Mouse (Mus musculus) lung, postnatal 10 days (tissue): ENCODE results near the gene Spock3.
"Not testable (repeated sequence)": the region's sequence is repeated elsewhere in the genome, so short reads cannot be mapped to it uniquely, and the experiment has no call there.

Experiments
- DNase-seq: peaks from one replicate; pipeline ENCODE4 v3.0.0; 2021

The Spock3 gene

DNA sequence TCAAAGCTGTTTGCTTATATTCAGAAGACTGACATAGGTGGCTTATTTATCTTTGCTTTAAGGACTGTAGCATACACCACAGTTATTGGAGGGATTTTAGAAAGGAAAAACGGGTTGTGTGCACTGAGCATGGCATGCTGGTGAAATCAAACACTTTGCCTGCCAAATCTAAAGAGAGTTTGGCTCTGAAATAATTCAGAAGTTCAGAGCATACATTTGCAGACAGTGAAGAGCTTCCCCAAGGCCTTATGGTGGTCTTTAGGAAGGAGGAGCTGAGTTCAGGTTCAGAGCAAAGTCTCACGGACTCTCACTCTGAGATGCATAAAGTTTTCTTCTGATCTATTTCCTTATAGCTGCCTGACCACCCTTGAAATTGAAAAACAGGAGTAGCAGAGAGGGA is at the start of gene Spock3:
TSS of gene Spock3 (plus strand) at position 301 of the 400 bp plus-strand sequence.
- DNase-seq = no peak

DNA sequence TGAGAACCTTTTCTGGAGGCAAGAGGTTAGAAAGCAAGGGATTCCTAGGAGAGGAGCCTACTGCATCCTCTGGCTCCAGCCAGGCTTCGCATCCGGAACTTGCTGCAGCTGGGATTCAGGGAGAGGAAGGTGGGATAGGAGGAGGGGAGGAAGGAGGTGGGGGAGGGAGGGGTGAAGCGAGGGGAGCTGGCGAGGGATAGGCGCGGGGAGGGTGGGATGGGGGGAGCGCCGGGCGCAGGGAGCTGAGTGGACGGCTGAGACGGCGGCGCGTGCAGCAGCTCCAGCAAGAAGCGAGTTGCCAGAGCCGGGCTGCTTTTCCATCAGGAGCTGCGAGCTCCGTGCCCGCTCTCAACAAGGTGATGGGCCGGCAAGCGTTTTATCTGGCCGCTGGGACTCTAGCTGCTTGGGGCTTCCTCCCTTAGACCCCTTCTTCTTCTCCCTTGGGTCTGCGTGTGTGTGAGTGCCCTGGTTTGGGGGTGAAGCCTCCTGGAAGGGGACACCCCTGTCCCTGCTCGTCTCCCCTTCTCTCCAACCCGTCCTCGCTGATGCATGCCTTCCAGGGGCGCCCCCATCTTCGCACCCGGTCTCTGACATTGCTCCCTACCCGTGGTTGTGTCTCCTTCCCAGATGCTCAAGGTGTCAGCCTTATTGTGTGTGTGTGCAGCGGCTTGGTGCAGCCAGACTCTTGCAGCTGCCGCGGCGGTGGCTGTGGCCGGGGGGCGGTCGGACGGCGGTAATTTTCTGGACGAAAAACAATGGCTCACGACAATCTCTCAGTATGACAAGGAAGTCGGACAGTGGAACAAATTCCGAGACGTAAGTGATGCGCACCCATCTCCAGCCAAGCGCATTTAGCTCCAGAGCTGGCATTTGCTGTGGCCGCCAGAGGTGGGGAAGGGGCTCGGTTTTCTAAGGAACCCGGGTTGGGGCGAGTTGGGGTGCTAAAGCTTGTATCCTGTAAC is 645 bp downstream of the Spock3 start:
- no peak for DNase-seq

DNA sequence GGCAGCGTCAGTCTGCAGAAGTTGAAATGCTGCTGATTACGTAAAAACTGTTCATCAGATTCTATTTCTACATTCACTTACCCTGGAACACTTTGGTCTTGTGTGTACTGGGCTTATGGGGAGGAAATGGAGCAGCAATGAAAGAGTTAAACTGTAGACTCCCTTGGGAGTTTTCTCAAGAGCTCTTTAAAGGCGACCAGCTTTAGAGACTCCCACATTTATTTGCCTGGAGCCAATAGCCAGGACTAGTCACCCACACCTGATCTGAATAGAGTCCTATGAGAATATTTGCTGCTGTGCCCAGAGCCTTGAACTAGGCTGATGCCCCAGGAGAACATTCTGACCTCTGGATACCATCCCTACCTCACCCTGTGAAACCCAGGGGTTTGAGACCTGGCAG is 1.7 kb downstream of the Spock3 start:
- DNase-seq = no peak

DNA sequence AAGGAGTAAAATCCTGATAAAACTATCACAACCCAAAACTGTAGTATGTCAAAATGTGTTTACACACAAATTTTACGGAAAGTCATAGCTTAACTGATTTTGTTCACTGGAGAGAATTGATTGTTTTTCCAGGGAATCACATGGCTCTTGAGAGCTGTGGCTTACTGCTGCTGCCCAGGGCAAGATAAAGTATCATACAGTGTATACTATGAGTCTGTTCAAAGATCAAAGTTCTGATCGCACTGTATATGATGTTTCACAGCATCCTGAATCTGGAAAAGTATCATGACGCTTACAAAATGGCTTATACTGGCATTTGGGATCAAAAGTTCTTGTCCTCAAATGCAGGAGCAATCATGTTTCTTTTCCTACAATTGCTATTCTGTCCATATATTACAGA is 11.8 kb downstream of the Spock3 start:
- DNase-seq = no peak

GRCm38 (mm10) chr8:62969802-62970372 is 19.1 kb downstream of the Spock3 start:
- no peak for DNase-seq

DNA sequence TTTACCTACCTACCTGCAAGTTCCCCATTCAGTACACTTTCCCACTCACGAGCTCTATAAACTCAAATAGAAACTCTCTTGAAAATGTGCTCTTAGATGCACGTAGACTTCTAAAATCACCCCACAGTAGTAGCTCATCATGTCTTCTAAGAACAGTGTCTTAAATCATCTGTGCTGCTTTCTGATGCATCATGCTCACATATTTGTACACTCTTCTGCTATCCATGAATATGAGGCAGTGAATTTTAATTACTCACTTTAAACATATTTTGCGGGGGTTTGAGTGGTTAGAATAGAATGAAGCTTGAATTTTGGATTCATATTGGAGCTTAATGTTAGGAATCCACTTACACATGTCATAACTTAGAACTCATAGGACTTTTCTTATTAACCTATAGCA is 138.2 kb downstream of the Spock3 start:
- DNase-seq = no peak

DNA sequence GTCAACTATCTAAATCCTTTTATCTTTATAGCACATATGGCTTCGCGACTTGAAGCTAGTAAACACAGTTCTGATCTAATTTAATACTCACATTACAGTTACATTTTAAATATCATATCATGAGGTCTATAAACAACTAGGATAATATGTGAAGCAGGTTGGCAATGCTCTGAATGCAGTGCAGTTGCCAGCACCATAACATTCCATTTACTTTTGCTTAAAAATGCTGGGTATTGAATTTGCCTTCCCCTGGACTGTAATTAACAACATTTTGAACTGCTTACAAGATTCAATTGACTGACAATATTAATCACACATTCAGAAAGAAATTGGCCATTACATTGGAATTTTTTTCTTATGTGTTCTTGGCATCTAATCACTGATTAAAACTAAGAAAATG is 147.4 kb downstream of the Spock3 start:
- DNase-seq = no peak

DNA sequence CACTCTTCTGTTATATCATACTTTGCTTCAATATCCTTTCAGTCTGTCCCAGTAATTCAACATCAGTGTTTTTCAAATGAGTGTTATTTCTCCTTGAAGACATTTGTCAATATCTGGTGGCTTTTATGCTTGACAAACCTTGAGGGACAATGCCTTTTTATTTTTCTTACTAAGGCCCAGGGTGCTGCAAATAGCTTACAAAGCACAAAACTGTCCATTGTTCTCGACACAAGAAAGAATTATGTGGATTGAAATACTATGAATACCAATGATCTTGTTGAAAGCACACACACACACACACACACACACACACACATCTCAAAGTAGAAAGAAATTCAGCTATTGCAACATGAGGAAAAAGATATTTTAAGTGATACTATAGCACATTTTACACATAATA is 159.0 kb downstream of the Spock3 start:
- no peak for DNase-seq

DNA sequence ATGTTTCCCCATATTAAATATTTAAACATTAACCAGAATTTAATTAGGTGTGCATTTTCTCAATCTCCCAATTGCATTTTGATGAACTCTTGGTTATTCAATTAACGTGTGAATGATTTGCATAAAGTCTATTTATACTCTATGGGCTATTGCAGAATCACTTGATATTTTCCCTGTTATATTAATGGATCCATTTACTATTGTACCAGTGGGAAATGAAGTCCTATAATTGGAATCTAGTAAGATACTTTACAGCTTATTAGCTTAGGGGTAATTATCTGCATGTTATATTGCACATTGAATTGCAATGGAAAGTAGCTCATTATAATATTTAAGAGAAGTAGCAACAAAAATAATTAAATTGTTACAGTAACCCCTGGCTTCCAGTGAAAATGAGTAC is 162.1 kb downstream of the Spock3 start:
- DNase-seq = no peak

GRCm38 (mm10) chr8:63120508-63120907 is 169.7 kb downstream of the Spock3 start:
- no peak for DNase-seq

DNA sequence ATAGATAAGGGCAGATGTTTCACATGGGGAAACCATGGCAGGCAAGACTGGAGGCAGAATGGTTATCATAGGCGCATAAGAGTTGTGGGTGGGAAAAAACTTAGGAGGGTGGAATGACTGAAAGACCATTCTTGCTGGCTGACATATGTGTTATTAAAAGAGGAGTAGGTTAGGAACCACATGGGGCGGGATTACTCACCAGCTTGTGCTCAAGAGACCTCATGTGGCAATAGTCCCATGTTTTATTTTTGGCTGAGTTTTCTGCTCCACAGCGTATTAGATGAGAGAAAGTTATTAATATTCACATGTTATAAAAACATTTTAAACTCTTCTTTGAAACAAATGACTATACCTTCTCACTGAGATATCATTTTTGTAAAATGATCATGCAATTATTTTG is 184.6 kb downstream of the Spock3 start:
- DNase-seq = no peak

DNA sequence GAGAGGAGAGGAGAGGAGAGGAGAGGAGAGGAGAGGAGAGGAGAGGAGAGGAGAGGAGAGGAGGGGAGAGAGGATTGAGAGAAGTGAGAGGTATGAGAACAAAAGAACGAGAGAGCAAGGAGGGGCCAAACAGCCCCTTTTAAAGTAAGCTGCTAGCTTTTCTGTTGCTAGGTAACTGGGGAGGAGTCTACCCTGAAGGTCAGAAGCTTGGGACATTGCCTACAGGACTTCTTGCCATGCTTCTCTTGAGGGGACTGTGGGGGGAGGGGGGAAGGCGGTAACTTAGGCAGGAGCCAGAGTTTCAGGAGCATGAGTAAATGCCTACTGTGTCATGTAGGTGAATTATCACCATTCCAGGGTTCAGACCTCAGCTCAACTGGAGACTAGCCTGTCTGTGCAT is 213.1 kb downstream of the Spock3 start:
- not testable (repeated sequence) for DNase-seq

DNA sequence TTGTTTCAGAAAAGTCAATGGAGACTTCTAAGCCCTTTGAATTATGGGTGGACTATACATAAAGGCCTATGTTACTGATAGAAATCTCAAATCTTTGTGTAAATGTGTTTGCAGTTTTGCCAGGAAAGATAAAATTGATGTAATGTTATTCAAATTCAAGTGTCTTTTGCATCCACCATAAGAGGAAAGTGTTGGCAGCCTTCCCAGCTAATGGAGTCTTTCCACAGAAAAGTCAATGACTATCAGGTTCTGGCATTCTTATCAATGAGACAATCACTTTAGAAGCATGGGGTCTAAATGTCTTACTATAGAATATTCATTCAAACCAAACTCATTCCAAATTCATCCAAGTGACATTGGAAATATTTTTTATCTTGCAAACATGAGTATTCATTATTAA is 214.5 kb downstream of the Spock3 start:
- DNase-seq = no peak

DNA sequence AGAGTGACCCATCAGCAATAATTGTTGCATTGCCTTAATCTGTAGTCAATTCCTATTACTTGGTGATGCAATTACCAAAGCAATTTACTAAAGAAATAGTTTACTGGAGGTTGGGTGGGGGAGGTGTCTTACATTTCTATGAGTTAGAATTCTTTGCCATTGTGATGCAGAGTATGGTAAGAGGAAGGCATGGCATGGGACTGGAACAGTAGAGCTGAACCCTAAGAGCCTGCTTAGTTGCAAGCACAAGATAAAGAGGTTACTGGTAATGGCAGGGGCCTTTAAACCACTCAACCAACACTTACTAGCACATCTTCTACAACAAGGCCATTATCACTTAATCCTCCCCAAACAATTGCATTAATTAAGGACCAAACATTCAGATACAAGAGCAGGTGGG is 219.1 kb downstream of the Spock3 start:
- no peak for DNase-seq

DNA sequence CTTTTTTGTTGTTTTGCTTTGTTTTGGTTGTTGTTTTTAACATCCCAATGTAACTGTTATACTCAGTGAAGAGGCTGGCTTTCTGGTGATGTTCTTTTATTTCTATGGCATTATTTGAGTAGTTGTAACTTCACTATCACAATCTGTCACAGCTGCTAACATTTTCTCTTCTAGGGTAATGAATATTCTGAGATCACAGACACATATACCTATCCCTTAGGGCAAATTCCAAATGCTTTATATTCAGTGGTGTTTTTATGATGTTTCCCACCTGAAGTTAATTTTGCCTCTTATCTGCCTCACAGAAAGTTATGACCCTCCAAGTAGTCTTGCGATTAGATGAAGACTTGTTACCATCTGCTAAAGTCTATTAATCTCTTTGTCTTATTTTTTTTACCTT is 230.5 kb downstream of the Spock3 start:
- DNase-seq = no peak

- no peak for DNase-seq
Measured at GRCm38 (mm10) chr8:63258812-63259385, 308.1 kb downstream of the Spock3 start.

GRCm38 (mm10) chr8:63262516-63262915 is 311.7 kb downstream of the Spock3 start:
- no peak for DNase-seq

DNA sequence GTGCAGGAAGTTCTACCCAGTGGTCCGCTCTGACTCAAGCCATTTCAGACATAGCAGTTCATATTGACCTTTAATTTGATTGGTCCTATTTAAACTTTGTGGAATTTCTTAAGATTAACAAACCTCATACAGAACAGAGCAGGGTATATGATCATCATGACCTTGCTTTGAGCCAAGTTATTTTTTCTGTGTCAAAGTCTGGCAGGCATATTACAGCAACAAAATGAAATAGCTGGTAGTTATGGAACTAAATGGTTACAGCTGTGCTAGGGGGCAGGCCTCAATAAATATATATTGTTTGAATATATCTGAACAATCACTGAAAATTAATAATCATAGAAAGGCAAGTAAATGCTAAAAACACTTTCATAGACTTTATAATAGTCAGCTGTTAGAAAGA is 384.6 kb downstream of the Spock3 start:
- no peak for DNase-seq

DNA sequence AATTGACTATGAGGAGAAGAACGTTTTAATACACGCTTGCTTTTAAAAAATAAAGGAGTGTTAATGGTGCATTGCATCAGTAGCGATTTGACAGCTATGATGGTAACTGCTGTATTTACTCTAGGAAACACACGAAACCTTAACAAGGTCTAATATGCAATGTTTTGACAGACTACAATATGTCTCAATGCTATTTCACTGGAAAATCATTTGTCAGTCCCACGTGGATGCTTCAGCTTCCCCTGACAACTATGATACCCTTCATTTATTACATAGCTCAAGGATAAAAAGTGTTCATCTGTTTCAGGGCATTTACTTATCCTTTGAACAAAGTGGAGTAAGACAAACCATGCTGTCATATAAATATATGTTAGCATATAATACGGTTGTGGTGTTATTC is 417.8 kb downstream of the Spock3 start:
- DNase-seq = no peak

DNA sequence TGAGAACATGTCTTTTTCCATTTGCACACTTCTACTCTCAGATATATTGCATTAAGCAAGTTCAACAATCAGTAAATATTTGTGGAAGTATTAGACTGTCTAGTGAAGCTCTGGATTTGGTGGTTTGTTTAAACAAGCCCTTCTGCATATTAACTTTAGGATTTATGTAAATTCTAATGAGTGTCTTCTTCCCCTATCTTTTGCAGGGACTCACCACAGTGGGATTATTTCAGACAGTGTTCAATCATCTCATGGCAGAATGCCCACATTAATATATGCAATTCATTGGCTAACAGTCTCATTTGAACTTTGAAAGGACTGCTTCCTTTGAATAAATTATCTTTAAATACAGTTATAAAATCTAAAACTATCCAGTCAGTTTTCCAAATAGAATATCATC is 446.9 kb downstream of the Spock3 start:
- no peak for DNase-seq
